Mouse (Mus musculus) CH12.LX (cell line): ENCODE data around the gene Xrcc4.

Source experiments
- CTCF ChIP-seq, 2 experiments: IDR thresholded peaks in 1 of 2; conservative IDR thresholded peaks in 1 of 2; 2 replicates each; pipeline ENCODE4 v1.5.1; 2011 to 2012; ENCODE audit warnings: low read depth in 2 of 2, low read length in 2 of 2, improper control_type of control experiment in 1 of 2, inconsistent platforms in 1 of 2, mild to moderate bottlenecking in 1 of 2, moderate library complexity in 1 of 2
- KAT2A ChIP-seq: IDR thresholded peaks from 2 replicates; pipeline ENCODE4 v1.6.1; 2012; ENCODE audit warnings: low read length, improper control_type of control experiment, inconsistent platforms; ENCODE audit not compliant: insufficient replicate concordance
- POLR2A ChIP-seq: IDR thresholded peaks from 2 replicates; pipeline ENCODE4 v1.6.1; 2011; ENCODE audit warnings: low read depth, mild to moderate bottlenecking, improper control_type of control experiment, low read length
- POLR2AphosphoS2 ChIP-seq: IDR thresholded peaks from 2 replicates; pipeline ENCODE4 v1.6.1; 2011; ENCODE audit warnings: low read depth, low read length, improper control_type of control experiment
- RCOR1 ChIP-seq: conservative IDR thresholded peaks from 2 replicates; pipeline ENCODE4 v1.6.1; 2012; ENCODE audit warnings: low read depth, mild to moderate bottlenecking, inconsistent platforms, low read length, improper control_type of control experiment
- ZKSCAN1 ChIP-seq: IDR thresholded peaks from 2 replicates; pipeline ENCODE4 v1.6.1; 2012; ENCODE audit warnings: low read depth, inconsistent platforms, low read length, improper control_type of control experiment, borderline replicate concordance
- ZMIZ1 ChIP-seq: IDR thresholded peaks from 2 replicates; pipeline ENCODE4 v1.6.1; 2012; ENCODE audit warnings: low read depth, mild to moderate bottlenecking, inconsistent platforms, low read length, improper control_type of control experiment

- TF ChIP-seq ZMIZ1 (no peak), POLR2AphosphoS2 (no peak), RCOR1 (no peak), POLR2A (no peak), ZKSCAN1 (no peak), CTCF (conservative IDR thresholded peaks at IDR 0.05 in 1 of 2, IDR thresholded peaks at IDR 0.05 in 1 of 2; ENCODE audit: low read depth in 2 of 2, low read length in 2 of 2) (no peak), KAT2A (no peak)
Measured at GRCm38 (mm10) chr13:89738275-89738674, 351.1 kb downstream of the Xrcc4 start.
